Comparison of ENCODE assay signal across 8 mouse cellular contexts in the genomic region with DNA sequence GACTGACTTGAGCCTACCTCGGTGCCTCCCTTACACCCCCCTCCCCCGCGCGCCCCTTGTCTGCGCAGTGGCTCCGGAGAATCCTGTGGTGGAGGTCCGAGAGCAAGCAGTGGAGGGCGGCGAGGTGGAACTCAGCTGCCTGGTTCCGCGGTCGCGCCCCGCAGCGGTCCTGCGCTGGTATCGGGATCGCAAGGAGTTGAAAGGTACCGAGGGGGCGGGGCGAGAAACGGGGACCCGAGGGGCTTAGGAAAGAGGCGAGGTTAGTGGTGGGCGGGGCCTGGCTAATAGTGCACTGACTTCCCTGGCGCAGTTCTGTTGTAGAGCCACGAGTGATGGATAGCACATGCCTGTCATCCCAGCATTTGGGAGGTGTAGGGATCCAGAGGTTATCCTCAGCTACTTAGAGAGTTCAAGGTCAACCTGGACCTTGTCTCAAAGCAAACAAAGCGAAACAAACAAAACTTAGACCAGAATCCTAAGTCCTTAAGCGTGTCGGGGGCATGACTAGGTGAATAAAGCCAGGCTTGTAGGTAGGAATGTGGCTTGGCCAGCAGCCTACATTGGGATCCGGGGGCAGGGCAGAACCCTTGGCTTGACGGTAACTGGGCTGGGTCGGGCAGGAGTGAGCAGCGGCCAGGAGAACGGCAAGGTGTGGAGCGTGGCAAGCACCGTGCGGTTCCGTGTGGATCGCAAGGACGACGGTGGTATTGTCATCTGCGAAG. TPM values are rescaled to one million over a fixed set of nuclear protein-coding genes. Genes with fewer than 3 reads are reported as not detected.
DNase-seq lines count a peak whose midpoint lies in the region; ATAC-seq and TF ChIP-seq lines count a peak whose summit lies in the region.

No protein-coding gene starts in this region.

- no peak for DNase-seq in heart, postnatal 0 days (ENCODE audit: low spot score)
- no peak for DNase-seq in heart, adult 11 months
- DNase-seq in left cerebral cortex, adult 2 months (ENCODE audit: extremely low spot score in 1 of 2, low spot score in 2 of 2): no peak
- no peak for DNase-seq in frontal cortex, postnatal 14 days (ENCODE audit: low spot score in 2 of 2)
- no peak for DNase-seq in layer of hippocampus, postnatal 14 days (ENCODE audit: low spot score in 2 of 2)

- ATAC-seq in heart, postnatal 0 days (ENCODE audit: insufficient read depth, low read depth): peak; percentile 25; the same call in 1 of the 2 replicates
- ATAC-seq in hematopoietic stem cell, adult 5-6 weeks (replicated peaks in 1 of 2; ENCODE audit: insufficient read depth in 1 of 2, low FRiP score in 2 of 2, low TSS enrichment in 1 of 2, low read depth in 1 of 2, poor library complexity in 2 of 2, severe bottlenecking in 2 of 2): peak; percentile 38 to 44; a peak in 2 of 4 replicates
- peak; percentile 62; the same call in 1 of the 2 replicates for ATAC-seq in limb, embryonic 13.5 days (ENCODE audit: low FRiP score, low read depth)
- ATAC-seq in stomach, embryonic 14.5 days (ENCODE audit: insufficient number of reproducible peaks, insufficient read depth, low FRiP score, low read depth): peak; percentile 59; the same call in 1 of the 2 replicates

- no peak overlapping the region for H3K9ac ChIP-seq in heart, postnatal 0 days (replicated peaks; ENCODE audit: low read depth, low read length)
- H3K9ac ChIP-seq in limb, embryonic 13.5 days: peak overlapping the region; percentile 59
- H3K9ac ChIP-seq in stomach, embryonic 14.5 days (replicated peaks; ENCODE audit: low read depth, low read length): 0 out of 2 replicates have a peak overlapping the region, but pooled peaks have one; percentile 14

- peak overlapping the region; percentile 31 for H3K4me3 ChIP-seq in heart, postnatal 0 days (ENCODE audit: low read depth, low read length)
- peak overlapping the region; percentile 44 for H3K4me3 ChIP-seq in limb, embryonic 13.5 days
- peak overlapping the region; percentile 29 for H3K4me3 ChIP-seq in stomach, embryonic 14.5 days (ENCODE audit: low read depth, low read length)
- no peak overlapping the region for H3K4me3 ChIP-seq in left cerebral cortex, adult 2 months

- no peaks in the 10 kb centered on the region for H3K9me3 ChIP-seq in heart, postnatal 0 days (replicated peaks; ENCODE audit: control insufficient read depth, low read length)
- H3K9me3 ChIP-seq in limb, embryonic 13.5 days: no peaks in the 10 kb centered on the region
- H3K9me3 ChIP-seq in stomach, embryonic 14.5 days (ENCODE audit: control insufficient read depth, low read depth, low read length): peaks cover 3% of the 10 kb centered on the region; the same call in 1 of the 2 replicates

- TF ChIP-seq CTCF in heart, postnatal 0 days (IDR thresholded peaks at IDR 0.05; ENCODE audit: low read depth): no peak
- no peak for TF ChIP-seq CTCF in left cerebral cortex, adult 2 months (IDR thresholded peaks at IDR 0.05)

- H3K27ac ChIP-seq in heart, postnatal 0 days (ENCODE audit: low read depth): no peak overlapping the region
- H3K27ac ChIP-seq in limb, embryonic 13.5 days: no peak overlapping the region
- H3K27ac ChIP-seq in stomach, embryonic 14.5 days (ENCODE audit: low read length): no peak overlapping the region
- H3K27ac ChIP-seq in left cerebral cortex, adult 2 months: no peak overlapping the region

- peaks cover 50% of the 10 kb centered on the region for H3K27me3 ChIP-seq in heart, postnatal 0 days (ENCODE audit: control insufficient read depth, insufficient read depth, low read length)
- peaks cover 53% of the 10 kb centered on the region for H3K27me3 ChIP-seq in limb, embryonic 13.5 days
- H3K27me3 ChIP-seq in stomach, embryonic 14.5 days (ENCODE audit: control insufficient read depth, insufficient read depth, low read length): 0 out of 2 replicates have a peak, but pooled peaks cover 7% of the 10 kb centered on the region

- H3K36me3 ChIP-seq in heart, postnatal 0 days (replicated peaks; ENCODE audit: control insufficient read depth, insufficient read depth, low read length): no peaks in the 10 kb centered on the region
- peaks cover 3% of the 10 kb centered on the region; the same call in 1 of the 2 replicates for H3K36me3 ChIP-seq in limb, embryonic 13.5 days
- H3K36me3 ChIP-seq in stomach, embryonic 14.5 days (ENCODE audit: control insufficient read depth, insufficient read depth, low read length): no peaks in the 10 kb centered on the region

- H3K4me2 ChIP-seq in heart, postnatal 0 days (ENCODE audit: low read depth, low read length): peak overlapping the region; percentile 47
- peak overlapping the region; percentile 69 for H3K4me2 ChIP-seq in limb, embryonic 13.5 days (replicated peaks)
- peak overlapping the region; percentile 55 for H3K4me2 ChIP-seq in stomach, embryonic 14.5 days (replicated peaks; ENCODE audit: low read depth, low read length)

- TF ChIP-seq EP300 in heart, postnatal 0 days (IDR thresholded peaks at IDR 0.05; ENCODE audit: low read depth): no peak

- WGBS in heart, postnatal 0 days: 7% methylated on average over 43 of the region's 43 CpGs
- WGBS in limb, embryonic 13.5 days: 11% methylated on average over 43 of the region's 43 CpGs
- WGBS in stomach, embryonic 14.5 days: 10% methylated on average over 43 of the region's 43 CpGs

- intact Hi-C loops in left cerebral cortex, adult 2 months (cut with DNase I): no loop called here

- H3K4me1 ChIP-seq in heart, postnatal 0 days (ENCODE audit: control insufficient read depth, insufficient read depth): peaks cover 8% of the 10 kb centered on the region; the same call in 1 of the 2 replicates
- peaks cover 23% of the 10 kb centered on the region for H3K4me1 ChIP-seq in limb, embryonic 13.5 days
- peaks cover 15% of the 10 kb centered on the region; the same call in 1 of the 2 replicates for H3K4me1 ChIP-seq in stomach, embryonic 14.5 days (ENCODE audit: control insufficient read depth, insufficient read depth, low read length)

RNA-seq across cellular contexts. Expression of gene Zfp428, which starts 6.8 kb away (rescaled TPM):
- 24.8 and 36.3 TPM in 2 replicates for total RNA-seq in heart, postnatal 0 days (2014; rRNA removed; ENCODE audit: low replicate concordance)
- 39.1 and 39.3 TPM in 2 replicates for polyA plus RNA-seq in heart, postnatal 0 days (2015; fragmentation: Nextera tagmentation; extraction: Ambion mirVana)
- total RNA-seq in hematopoietic stem cell, adult 5-6 weeks (2017): 1.1 and 5.1 TPM in 2 replicates
- 64.2 and 68.3 TPM in 2 replicates for polyA plus RNA-seq in limb, embryonic 13.5 days (2015; fragmentation: Nextera tagmentation; extraction: Ambion mirVana)
- 28.5 and 30.9 TPM in 2 replicates for polyA plus RNA-seq in stomach, embryonic 14.5 days (2014; fragmentation: Nextera tagmentation; extraction: Ambion mirVana)
- total RNA-seq in left cerebral cortex, adult 2 months (2021): 10 to 100 TPM; 45.9 to 46.0 TPM
- total RNA-seq in layer of hippocampus, postnatal 14 days (2021): 10 to 100 TPM; 38.1 to 43.3 TPM

RNA-seq across cellular contexts. Expression of gene AC161166.1, which starts 12.2 kb away (rescaled TPM):
- total RNA-seq in heart, postnatal 0 days (2014; rRNA removed; ENCODE audit: low replicate concordance): not detected in 2 replicates
- 0.10 and 0.19 TPM in 2 replicates for polyA plus RNA-seq in heart, postnatal 0 days (2015; fragmentation: Nextera tagmentation; extraction: Ambion mirVana)
- not detected in 2 replicates for total RNA-seq in hematopoietic stem cell, adult 5-6 weeks (2017)
- polyA plus RNA-seq in limb, embryonic 13.5 days (2015; fragmentation: Nextera tagmentation; extraction: Ambion mirVana): 0.42 and 0.66 TPM in 2 replicates
- polyA plus RNA-seq in stomach, embryonic 14.5 days (2014; fragmentation: Nextera tagmentation; extraction: Ambion mirVana): 0.21 and 0.29 TPM in 2 replicates
- total RNA-seq in left cerebral cortex, adult 2 months (2021): not detected
- not detected for total RNA-seq in layer of hippocampus, postnatal 14 days (2021)

RNA-seq across cellular contexts. Expression of gene Cadm4, which starts 18.2 kb away (rescaled TPM):
- total RNA-seq in heart, postnatal 0 days (2014; rRNA removed; ENCODE audit: low replicate concordance): 14.3 and 30.5 TPM in 2 replicates
- 4.1 and 4.2 TPM in 2 replicates for polyA plus RNA-seq in heart, postnatal 0 days (2015; fragmentation: Nextera tagmentation; extraction: Ambion mirVana)
- total RNA-seq in hematopoietic stem cell, adult 5-6 weeks (2017): 0.35 TPM in 1 of 2 replicates, not detected in the other
- 6.3 and 6.5 TPM in 2 replicates for polyA plus RNA-seq in limb, embryonic 13.5 days (2015; fragmentation: Nextera tagmentation; extraction: Ambion mirVana)
- polyA plus RNA-seq in stomach, embryonic 14.5 days (2014; fragmentation: Nextera tagmentation; extraction: Ambion mirVana): 1.4 and 1.5 TPM in 2 replicates
- 100 to 1,000 TPM; 213 to 219 TPM for total RNA-seq in left cerebral cortex, adult 2 months (2021)
- total RNA-seq in layer of hippocampus, postnatal 14 days (2021): 100 to 1,000 TPM; 220 to 227 TPM

RNA-seq across cellular contexts. Expression of gene Irgq, which starts 30.5 kb away (rescaled TPM):
- total RNA-seq in heart, postnatal 0 days (2014; rRNA removed; ENCODE audit: low replicate concordance): 22.1 and 24.5 TPM in 2 replicates
- polyA plus RNA-seq in heart, postnatal 0 days (2015; fragmentation: Nextera tagmentation; extraction: Ambion mirVana): 4.5 and 4.8 TPM in 2 replicates
- 6.8 and 8.0 TPM in 2 replicates for total RNA-seq in hematopoietic stem cell, adult 5-6 weeks (2017)
- 6.8 and 8.1 TPM in 2 replicates for polyA plus RNA-seq in limb, embryonic 13.5 days (2015; fragmentation: Nextera tagmentation; extraction: Ambion mirVana)
- 8.9 and 9.0 TPM in 2 replicates for polyA plus RNA-seq in stomach, embryonic 14.5 days (2014; fragmentation: Nextera tagmentation; extraction: Ambion mirVana)
- total RNA-seq in left cerebral cortex, adult 2 months (2021): 10 to 100 TPM; 81.6 to 84.3 TPM
- 10 to 100 TPM; 87.5 to 89.7 TPM for total RNA-seq in layer of hippocampus, postnatal 14 days (2021)

RNA-seq across cellular contexts. Expression of gene Plaur, which starts 37.7 kb away (rescaled TPM):
- 13.1 and 16.0 TPM in 2 replicates for total RNA-seq in heart, postnatal 0 days (2014; rRNA removed; ENCODE audit: low replicate concordance)
- 6.1 and 6.5 TPM in 2 replicates for polyA plus RNA-seq in heart, postnatal 0 days (2015; fragmentation: Nextera tagmentation; extraction: Ambion mirVana)
- total RNA-seq in hematopoietic stem cell, adult 5-6 weeks (2017): 37.1 and 53.2 TPM in 2 replicates
- polyA plus RNA-seq in limb, embryonic 13.5 days (2015; fragmentation: Nextera tagmentation; extraction: Ambion mirVana): 3.3 and 3.5 TPM in 2 replicates
- 12.6 and 14.7 TPM in 2 replicates for polyA plus RNA-seq in stomach, embryonic 14.5 days (2014; fragmentation: Nextera tagmentation; extraction: Ambion mirVana)
- 1 to 10 TPM; 1.0 to 1.1 TPM for total RNA-seq in left cerebral cortex, adult 2 months (2021)
- total RNA-seq in layer of hippocampus, postnatal 14 days (2021): 1 to 10 TPM in 1 of 2 experiments, under 1 TPM in 1; 0.76 to 1.0 TPM

Comparison
In these comparisons a context has a peak if more than half of its experiments do, and no peak if none do; other contexts are left out.
1. RNA of gene Cadm4, which starts 18.2 kb away (total RNA-seq): 220 to 227 TPM in layer of hippocampus, postnatal 14 days, 213 to 219 TPM in left cerebral cortex, adult 2 months and 14.3 to 30.5 TPM in heart, postnatal 0 days; 0.35 TPM in hematopoietic stem cell, adult 5-6 weeks; every median in the first group is over 10 times any median in the second.
2. Peak in every context shown above with its lines, with median percentiles within 50 percentile points of each other: ATAC-seq and H3K4me2 ChIP-seq.